Mouse (Mus musculus): ENCODE results near the gene Hap1. TPM values are rescaled to one million over a fixed set of nuclear protein-coding genes. Genes with fewer than 3 reads are reported as not detected.
A peak's percentile ranks its signal among the peaks of the same experiment; 100 is the strongest.

Gene Hap1
- polyA plus RNA-seq, 1 experiment = 76.5 TPM

- Histone ChIP-seq H3K4me3 (ENCODE audit: insufficient read depth, low read length) (no peak overlapping the region), H3K27ac (ENCODE audit: insufficient read depth, low read length) (no peak overlapping the region), H3K4me1 (ENCODE audit: control insufficient read depth, insufficient read depth, low read length) (no peaks in the 10 kb centered on the region)
- TF ChIP-seq POLR2A (IDR thresholded peaks at IDR 0.05; ENCODE audit: extremely low read depth, insufficient read depth, low read length) = no peak
- no peak for TF ChIP-seq CTCF (IDR thresholded peaks at IDR 0.05; ENCODE audit: extremely low read depth, insufficient read depth, low read length)
Observed at GRCm38 (mm10) chr11:100378446-100378845, 22.5 kb upstream of the Hap1 start.

- H3K4me1 ChIP-seq (ENCODE audit: control insufficient read depth, insufficient read depth, low read length) = no peaks in the 10 kb centered on the region
- no peak overlapping the region for H3K27ac ChIP-seq (ENCODE audit: insufficient read depth, low read length)
- H3K4me3 ChIP-seq (ENCODE audit: insufficient read depth, low read length) = no peak overlapping the region
- TF ChIP-seq POLR2A (IDR thresholded peaks at IDR 0.05; ENCODE audit: extremely low read depth, insufficient read depth, low read length) (no peak), CTCF (IDR thresholded peaks at IDR 0.05; ENCODE audit: extremely low read depth, insufficient read depth, low read length) (no peak)
Observed at GRCm38 (mm10) chr11:100377989-100378388, 22.1 kb upstream of the Hap1 start.

GRCm38 (mm10) chr11:100376746-100377389 is 20.9 kb upstream of the Hap1 start:
- no peak for TF ChIP-seq CTCF (IDR thresholded peaks at IDR 0.05; ENCODE audit: extremely low read depth, insufficient read depth, low read length)
- TF ChIP-seq POLR2A (IDR thresholded peaks at IDR 0.05; ENCODE audit: extremely low read depth, insufficient read depth, low read length) = no peak
- Histone ChIP-seq H3K4me3 (ENCODE audit: insufficient read depth, low read length) (no peak overlapping the region), H3K27ac (ENCODE audit: insufficient read depth, low read length) (no peak overlapping the region), H3K4me1 (ENCODE audit: control insufficient read depth, insufficient read depth, low read length) (peaks cover 6% of the 10 kb centered on the region)

GRCm38 (mm10) chr11:100376005-100376404 is 20.1 kb upstream of the Hap1 start:
- no peak overlapping the region for H3K27ac ChIP-seq (ENCODE audit: insufficient read depth, low read length)
- no peak overlapping the region for H3K4me3 ChIP-seq (ENCODE audit: insufficient read depth, low read length)
- TF ChIP-seq CTCF (IDR thresholded peaks at IDR 0.05; ENCODE audit: extremely low read depth, insufficient read depth, low read length) = no peak
- TF ChIP-seq POLR2A (IDR thresholded peaks at IDR 0.05; ENCODE audit: extremely low read depth, insufficient read depth, low read length) = no peak
- H3K4me1 ChIP-seq (ENCODE audit: control insufficient read depth, insufficient read depth, low read length) = peaks cover 6% of the 10 kb centered on the region

GRCm38 (mm10) chr11:100375127-100375526 is 19.2 kb upstream of the Hap1 start:
- no peak overlapping the region for H3K4me3 ChIP-seq (ENCODE audit: insufficient read depth, low read length)
- no peak for TF ChIP-seq POLR2A (IDR thresholded peaks at IDR 0.05; ENCODE audit: extremely low read depth, insufficient read depth, low read length)
- H3K27ac ChIP-seq (ENCODE audit: insufficient read depth, low read length) = no peak overlapping the region
- peaks cover 6% of the 10 kb centered on the region for H3K4me1 ChIP-seq (ENCODE audit: control insufficient read depth, insufficient read depth, low read length)

GRCm38 (mm10) chr11:100371981-100372558 is 16.1 kb upstream of the Hap1 start:
- Histone ChIP-seq H3K4me1 (ENCODE audit: control insufficient read depth, insufficient read depth, low read length) (peaks cover 6% of the 10 kb centered on the region), H3K4me3 (ENCODE audit: insufficient read depth, low read length) (no peak overlapping the region), H3K27ac (ENCODE audit: insufficient read depth, low read length) (no peak overlapping the region)
- TF ChIP-seq CTCF (IDR thresholded peaks at IDR 0.05; ENCODE audit: extremely low read depth, insufficient read depth, low read length) = no peak
- TF ChIP-seq POLR2A (IDR thresholded peaks at IDR 0.05; ENCODE audit: extremely low read depth, insufficient read depth, low read length) = no peak

GRCm38 (mm10) chr11:100369822-100370221 is 13.9 kb upstream of the Hap1 start:
- TF ChIP-seq CTCF (IDR thresholded peaks at IDR 0.05; ENCODE audit: extremely low read depth, insufficient read depth, low read length) (no peak), POLR2A (IDR thresholded peaks at IDR 0.05; ENCODE audit: extremely low read depth, insufficient read depth, low read length) (no peak)
- Histone ChIP-seq H3K4me1 (ENCODE audit: control insufficient read depth, insufficient read depth, low read length) (peaks cover 6% of the 10 kb centered on the region), H3K27ac (ENCODE audit: insufficient read depth, low read length) (no peak overlapping the region), H3K4me3 (ENCODE audit: insufficient read depth, low read length) (no peak overlapping the region)

- TF ChIP-seq CTCF (IDR thresholded peaks at IDR 0.05; ENCODE audit: extremely low read depth, insufficient read depth, low read length) (no peak), POLR2A (IDR thresholded peaks at IDR 0.05; ENCODE audit: extremely low read depth, insufficient read depth, low read length) (no peak)
- Histone ChIP-seq H3K4me1 (ENCODE audit: control insufficient read depth, insufficient read depth, low read length) (peaks cover 6% of the 10 kb centered on the region), H3K4me3 (ENCODE audit: insufficient read depth, low read length) (no peak overlapping the region), H3K27ac (ENCODE audit: insufficient read depth, low read length) (no peak overlapping the region)
Observed at GRCm38 (mm10) chr11:100369145-100369544, 13.2 kb upstream of the Hap1 start.

GRCm38 (mm10) chr11:100362979-100363562 is 7.1 kb upstream of the Hap1 start:
- Histone ChIP-seq H3K4me3 (ENCODE audit: insufficient read depth, low read length) (no peak overlapping the region), H3K4me1 (ENCODE audit: control insufficient read depth, insufficient read depth, low read length) (no peaks in the 10 kb centered on the region), H3K27ac (ENCODE audit: insufficient read depth, low read length) (no peak overlapping the region)
- TF ChIP-seq POLR2A (IDR thresholded peaks at IDR 0.05; ENCODE audit: extremely low read depth, insufficient read depth, low read length) (no peak), CTCF (IDR thresholded peaks at IDR 0.05; ENCODE audit: extremely low read depth, insufficient read depth, low read length) (peak; percentile 68)

Measured in cortical plate, adult 2 months (tissue).